Mouse (Mus musculus) embryo, embryonic 9.5 days (tissue): ENCODE measurements at regions not wholly inside any gene's neighbourhood (a gene's known extent, or its start where the extent isn't known, plus 50 kb on each side); places are given as distances from the start of the nearest gene placed in this dataset.

ENCODE experiments used
- DNase-seq: peaks from one replicate; pipeline ENCODE4 v3.0.0-alpha.2; 2017; ENCODE audit errors: extremely low spot score

- no peak for DNase-seq
Observed at GRCm38 (mm10) chr4:140320120-140320921, 73.7 kb upstream of the Igsf21 start.

DNA sequence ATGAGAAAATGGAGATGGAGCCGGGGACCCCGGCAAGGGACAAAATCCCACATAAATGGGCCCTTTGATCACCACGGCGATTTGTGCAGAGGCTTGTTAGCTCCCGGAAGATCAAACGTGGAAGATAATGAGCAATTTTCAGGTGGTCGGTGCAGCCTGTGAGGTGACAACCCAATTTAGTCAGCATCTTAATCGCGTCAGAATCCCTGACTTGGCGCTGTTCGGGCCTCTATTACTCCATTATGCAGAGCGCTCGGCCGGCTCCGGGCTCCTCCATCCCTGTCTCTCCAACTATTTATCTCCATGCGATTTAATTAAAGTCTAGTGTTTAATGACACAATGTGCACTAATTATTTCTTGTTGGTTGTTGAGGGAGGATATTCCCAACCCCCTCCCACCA is 66.1 kb upstream of the Igsf21 start:
- DNase-seq = no peak

- no peak for DNase-seq
Observed at GRCm38 (mm10) chr4:140307481-140307880, 60.9 kb upstream of the Igsf21 start.

- DNase-seq = no peak
Observed at GRCm38 (mm10) chr4:140304960-140305359, 58.4 kb upstream of the Igsf21 start.

DNA sequence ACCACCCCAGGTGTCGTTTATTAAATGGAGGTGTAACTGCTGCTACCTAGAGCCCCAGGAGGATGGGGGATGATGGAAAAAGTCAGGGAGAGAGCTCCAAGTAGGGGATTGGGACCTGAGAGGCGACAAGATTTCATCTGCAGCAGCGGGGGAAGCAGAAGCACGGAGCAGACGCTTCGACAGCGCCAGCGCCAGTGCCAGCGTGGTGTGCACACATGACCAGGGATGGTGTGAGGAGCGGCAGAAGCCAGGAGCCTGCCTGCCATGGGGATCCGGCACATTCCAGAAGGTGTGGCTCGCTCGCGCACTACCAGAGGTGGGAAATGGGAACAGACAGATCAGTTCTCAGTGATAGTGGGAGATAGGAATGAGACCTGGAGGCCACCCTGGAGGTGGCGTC is 55.1 kb upstream of the Igsf21 start:
- no peak for DNase-seq

GRCm38 (mm10) chr4:140297912-140298620 is 51.5 kb upstream of the Igsf21 start:
- DNase-seq = no peak
